Mouse (Mus musculus) hindbrain, embryonic 10.5 days (tissue): Measurements from ENCODE around the gene Gm30083. TPM values are rescaled to one million over a fixed set of nuclear protein-coding genes. Genes with fewer than 3 reads are reported as not detected.

Experiments
- DNase-seq: peaks from one replicate; pipeline ENCODE4 v3.0.0-alpha.2; 2017; ENCODE audit warnings: low spot score
- H3K27ac ChIP-seq: fragments of 300-500 bp; sonication (generic); 2 replicates; pipeline ENCODE4 v1.5.1; 2016; ENCODE audit warnings: mild to moderate bottlenecking, moderate library complexity
- H3K27me3 ChIP-seq: fragments of 300-500 bp; sonication (generic); 2 replicates; pipeline ENCODE4 v1.6.1; 2016; ENCODE audit warnings: mild to moderate bottlenecking; ENCODE audit not compliant: poor library complexity, insufficient read depth, severe bottlenecking
- H3K36me3 ChIP-seq: fragments of 300-500 bp; sonication (generic); 2 replicates; pipeline ENCODE4 v1.6.1; 2016; ENCODE audit warnings: mild to moderate bottlenecking, moderate library complexity
- H3K4me1 ChIP-seq: fragments of 300-500 bp; sonication (generic); replicated peaks from 2 replicates; pipeline ENCODE4 v1.6.1; 2016; ENCODE audit warnings: mild to moderate bottlenecking
- H3K4me3 ChIP-seq: fragments of 300-500 bp; sonication (generic); 2 replicates; pipeline ENCODE4 v1.5.1; 2016; ENCODE audit warnings: mild to moderate bottlenecking, moderate library complexity
- H3K9me3 ChIP-seq: fragments of 300-500 bp; sonication (generic); 2 replicates; pipeline ENCODE4 v1.6.1; 2016; ENCODE audit warnings: mild to moderate bottlenecking, moderate library complexity
- WGBS: fragments of 180-500 bp; shearing (Covaris S2); methylation state at CpG from one replicate; pipeline ENCODE4 v1.1.7; 2016; 5-methylcytosine and 5-hydroxymethylcytosine counted together
- polyA plus RNA-seq: library from polyadenylated mRNA; unstranded; fragments of >200 nt; fragmentation: Nextera tagmentation; extraction: Ambion mirVana; gene quantifications from 2 replicates; pipeline ENCODE4 v1.2.1, GENCODE M21; 2016

The Gm30083 gene
- polyA plus RNA-seq, 1 experiment from 2014 or later, result not detected

- Histone ChIP-seq H3K36me3 (no peaks in the 10 kb centered on the region), H3K4me3 (no peak overlapping the region), H3K27me3 (no peaks in the 10 kb centered on the region), H3K4me1 (no peaks in the 10 kb centered on the region), H3K27ac (no peak overlapping the region), H3K9me3 (no peaks in the 10 kb centered on the region)
- WGBS, result 89% methylated on average over 6 of the region's 6 CpGs
- DNase-seq, result no peak
Measured at GRCm38 (mm10) chr14:33993521-33994289, 21.3 kb downstream of the Gm30083 start.

- no peak overlapping the region for H3K4me3 ChIP-seq
- no peaks in the 10 kb centered on the region for H3K9me3 ChIP-seq
- no peak for DNase-seq
- no peak overlapping the region for H3K27ac ChIP-seq
- no peaks in the 10 kb centered on the region for H3K27me3 ChIP-seq
- no peaks in the 10 kb centered on the region for H3K4me1 ChIP-seq
- WGBS, result 91% methylated on average over 9 of the region's 9 CpGs
- no peaks in the 10 kb centered on the region for H3K36me3 ChIP-seq
Measured at GRCm38 (mm10) chr14:33993051-33993450, 21.9 kb downstream of the Gm30083 start.

- H3K27me3 ChIP-seq, result no peaks in the 10 kb centered on the region
- H3K4me3 ChIP-seq, result no peak overlapping the region
- no peak for DNase-seq
- no peaks in the 10 kb centered on the region for H3K36me3 ChIP-seq
- H3K27ac ChIP-seq, result no peak overlapping the region
- H3K4me1 ChIP-seq, result no peaks in the 10 kb centered on the region
- 82% methylated on average over 4 of the region's 4 CpGs for WGBS
- no peaks in the 10 kb centered on the region for H3K9me3 ChIP-seq
Measured at GRCm38 (mm10) chr14:33991971-33992370, 23.0 kb downstream of the Gm30083 start.

- Histone ChIP-seq H3K9me3 (no peaks in the 10 kb centered on the region), H3K27ac (no peak overlapping the region), H3K4me3 (no peak overlapping the region), H3K4me1 (no peaks in the 10 kb centered on the region), H3K27me3 (no peaks in the 10 kb centered on the region), H3K36me3 (no peaks in the 10 kb centered on the region)
- 52% methylated on average over 3 of the region's 3 CpGs for whole genome bisulfite sequencing
- no peak for DNase-seq
Measured at GRCm38 (mm10) chr14:33989201-33989600, 25.8 kb downstream of the Gm30083 start.

GRCm38 (mm10) chr14:33978604-33979059 is 36.4 kb downstream of the Gm30083 start, which contains the start of gene Zfp488:
TSS of gene Zfp488 (minus strand) at chr14:33978764.
- peak; percentile 56 for DNase-seq
- Histone ChIP-seq H3K9me3 (no peaks in the 10 kb centered on the region), H3K4me3 (peak within 1 kb of the TSS; percentile 52), H3K4me1 (peaks cover 24% of the 10 kb centered on the region), H3K36me3 (no peaks in the 10 kb centered on the region), H3K27ac (no peak within 1 kb of the TSS), H3K27me3 (peaks cover 23% of the 10 kb centered on the region)
- WGBS, result 3% methylated on average over 25 of the region's 25 CpGs

GRCm38 (mm10) chr14:33977748-33978147 is 37.2 kb downstream of the Gm30083 start:
- Histone ChIP-seq H3K36me3 (no peaks in the 10 kb centered on the region), H3K4me1 (peaks cover 24% of the 10 kb centered on the region), H3K27ac (no peak overlapping the region), H3K4me3 (no peak overlapping the region; the same call in 1 of the 2 replicates), H3K27me3 (peaks cover 23% of the 10 kb centered on the region), H3K9me3 (no peaks in the 10 kb centered on the region)
- DNase-seq, result no peak
- WGBS, result 31% methylated on average over 7 of the region's 7 CpGs

GRCm38 (mm10) chr14:33974752-33975151 is 40.2 kb downstream of the Gm30083 start:
- H3K27ac ChIP-seq, result no peak overlapping the region
- no peaks in the 10 kb centered on the region for H3K36me3 ChIP-seq
- H3K27me3 ChIP-seq, result peaks cover 22% of the 10 kb centered on the region
- no peak overlapping the region for H3K4me3 ChIP-seq
- no peak for DNase-seq
- H3K9me3 ChIP-seq, result no peaks in the 10 kb centered on the region
- H3K4me1 ChIP-seq, result peaks cover 24% of the 10 kb centered on the region
- 50% methylated on average over 5 of the region's 5 CpGs for WGBS

- Histone ChIP-seq H3K27me3 (peaks cover 2% of the 10 kb centered on the region; the same call in 1 of the 2 replicates), H3K27ac (no peak overlapping the region), H3K36me3 (no peaks in the 10 kb centered on the region), H3K4me1 (peaks cover 10% of the 10 kb centered on the region; the same call in 1 of the 2 replicates), H3K9me3 (no peaks in the 10 kb centered on the region), H3K4me3 (no peak overlapping the region)
- DNase-seq, result no peak
- 46% methylated on average over 7 of the region's 7 CpGs for WGBS
Measured at GRCm38 (mm10) chr14:33972679-33973078, 42.3 kb downstream of the Gm30083 start.

- Histone ChIP-seq H3K9me3 (no peaks in the 10 kb centered on the region), H3K4me1 (no peaks in the 10 kb centered on the region), H3K27ac (no peak overlapping the region), H3K4me3 (no peak overlapping the region), H3K36me3 (no peaks in the 10 kb centered on the region), H3K27me3 (no peaks in the 10 kb centered on the region)
- WGBS, result 64% methylated on average over 7 of the region's 7 CpGs
- DNase-seq, result no peak
Measured at GRCm38 (mm10) chr14:33965675-33966074, 49.3 kb downstream of the Gm30083 start.

- Histone ChIP-seq H3K4me3 (no peak overlapping the region), H3K4me1 (no peaks in the 10 kb centered on the region), H3K9me3 (no peaks in the 10 kb centered on the region), H3K27me3 (no peaks in the 10 kb centered on the region), H3K27ac (no peak overlapping the region), H3K36me3 (no peaks in the 10 kb centered on the region)
- WGBS, result 15% methylated on average over 9 of the region's 9 CpGs
- DNase-seq, result peak; percentile 32
Measured at GRCm38 (mm10) chr14:33959341-33959740, 55.6 kb downstream of the Gm30083 start.

GRCm38 (mm10) chr14:33958841-33959240 is 56.1 kb downstream of the Gm30083 start:
- WGBS, result 74% methylated on average over 3 of the region's 3 CpGs
- Histone ChIP-seq H3K27ac (no peak overlapping the region), H3K4me1 (no peaks in the 10 kb centered on the region), H3K4me3 (no peak overlapping the region), H3K36me3 (no peaks in the 10 kb centered on the region), H3K9me3 (no peaks in the 10 kb centered on the region), H3K27me3 (no peaks in the 10 kb centered on the region)
- DNase-seq, result no peak

GRCm38 (mm10) chr14:33958186-33958585 is 56.8 kb downstream of the Gm30083 start:
- DNase-seq, result no peak
- WGBS, result 93% methylated on average over 4 of the region's 4 CpGs
- Histone ChIP-seq H3K4me3 (no peak overlapping the region), H3K9me3 (no peaks in the 10 kb centered on the region), H3K27ac (no peak overlapping the region), H3K4me1 (no peaks in the 10 kb centered on the region), H3K27me3 (no peaks in the 10 kb centered on the region), H3K36me3 (no peaks in the 10 kb centered on the region)

- H3K36me3 ChIP-seq, result no peaks in the 10 kb centered on the region
- H3K27me3 ChIP-seq, result no peaks in the 10 kb centered on the region
- 78% methylated on average over 13 of the region's 13 CpGs for WGBS
- H3K27ac ChIP-seq, result no peak overlapping the region
- no peaks in the 10 kb centered on the region for H3K4me1 ChIP-seq
- DNase-seq, result no peak
- H3K4me3 ChIP-seq, result no peak overlapping the region
- H3K9me3 ChIP-seq, result no peaks in the 10 kb centered on the region
Measured at GRCm38 (mm10) chr14:33956055-33956454, 58.9 kb downstream of the Gm30083 start.
